Mouse (Mus musculus): ENCODE measurements around the gene Angptl2. TPM values are rescaled to one million over a fixed set of nuclear protein-coding genes. Genes with fewer than 3 reads are reported as not detected.
A peak's percentile ranks its signal among the peaks of the same experiment; 100 is the strongest.

Gene Angptl2
- 24.2 and 25.5 TPM in 2 replicates for polyA plus RNA-seq (2015; fragmentation: Nextera tagmentation; extraction: Ambion mirVana)

DNA sequence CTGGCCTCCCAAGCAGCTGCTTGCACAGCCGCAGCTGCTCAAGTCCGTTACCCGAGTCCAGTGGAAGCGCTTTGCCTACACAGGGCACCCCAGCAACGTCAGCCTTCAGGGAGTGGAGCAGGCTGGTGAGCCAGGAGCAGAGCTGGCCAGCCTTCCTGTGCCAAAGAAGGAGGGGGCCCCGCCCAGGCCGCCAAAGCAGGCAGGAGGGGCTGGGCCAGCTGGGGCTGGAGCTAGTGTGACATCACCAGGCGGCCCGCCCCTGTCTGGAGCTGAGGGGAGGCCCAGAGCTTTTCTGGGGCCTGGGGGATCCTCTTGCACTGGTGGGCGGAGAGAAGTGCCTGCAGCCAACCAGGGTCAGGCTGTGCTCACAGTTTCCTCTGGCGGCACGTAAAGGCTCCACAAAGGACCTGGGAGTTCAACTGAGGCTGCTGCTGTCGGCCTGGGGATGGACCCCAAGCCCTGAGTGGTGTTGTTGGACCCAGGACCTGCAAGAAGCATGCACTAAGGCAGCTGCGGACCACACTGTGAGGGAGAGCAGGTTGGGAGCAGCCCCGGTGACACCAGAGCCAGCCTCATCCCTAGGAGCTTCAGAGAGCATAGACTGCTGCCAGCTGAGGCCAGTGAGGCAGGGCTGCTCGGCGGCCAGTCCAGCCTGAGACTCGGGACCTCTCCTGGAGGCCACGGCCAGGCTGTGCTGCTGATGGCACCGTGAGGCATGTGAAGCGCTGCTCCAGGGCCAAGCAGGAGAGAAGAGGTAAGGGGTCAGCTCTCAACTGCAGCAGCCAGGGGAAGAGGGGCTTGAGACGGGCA lies at the start of gene Angptl2:
Angptl2 (plus strand) TSS at position 370 of the 810 bp plus-strand sequence.
- H3K4me2 ChIP-seq (replicated peaks; ENCODE audit: low read depth), result peak within 1 kb of the TSS; percentile 62
- peak within 1 kb of the TSS; percentile 42 for H3K9ac ChIP-seq (ENCODE audit: low read depth, low read length)
- no peaks in the 10 kb centered on the region; the same call in 1 of the 2 replicates for H3K4me1 ChIP-seq (replicated peaks; ENCODE audit: control insufficient read depth, insufficient read depth, low read length)
- no peaks in the 10 kb centered on the region for H3K9me3 ChIP-seq (ENCODE audit: control insufficient read depth)
- no peaks in the 10 kb centered on the region for H3K36me3 ChIP-seq (ENCODE audit: control insufficient read depth, insufficient read depth)
- peak; percentile 32; the same call in 1 of the 2 replicates for TF ChIP-seq CTCF (IDR thresholded peaks at IDR 0.05; ENCODE audit: low read depth)
- ATAC-seq, result peak; percentile 77
- H3K27ac ChIP-seq (ENCODE audit: low read depth, low read length), result peak within 1 kb of the TSS; percentile 57
- H3K27me3 ChIP-seq (replicated peaks; ENCODE audit: control insufficient read depth, insufficient read depth, low read length), result no peaks in the 10 kb centered on the region
- 8% methylated on average over 22 of the region's 22 CpGs for WGBS
- peak within 1 kb of the TSS; percentile 42 for H3K4me3 ChIP-seq (ENCODE audit: low read depth, low read length)

- WGBS, result 73% methylated on average over 3 of the region's 3 CpGs
Observed at GRCm38 (mm10) chr2:33167060-33167459, 48.8 kb upstream of the Angptl2 start.

GRCm38 (mm10) chr2:33169445-33169844 lies 46.4 kb upstream of the Angptl2 start:
- H3K27ac ChIP-seq (ENCODE audit: low read depth, low read length), result no peak overlapping the region
- H3K9ac ChIP-seq (ENCODE audit: low read depth, low read length), result no peak overlapping the region
- H3K4me1 ChIP-seq (replicated peaks; ENCODE audit: control insufficient read depth, insufficient read depth, low read length), result peaks cover 2% of the 10 kb centered on the region; the same call in 1 of the 2 replicates
- no peak for TF ChIP-seq CTCF (IDR thresholded peaks at IDR 0.05; ENCODE audit: low read depth)
- H3K4me2 ChIP-seq (replicated peaks; ENCODE audit: low read depth), result no peak overlapping the region
- 75% methylated on average over 6 of the region's 6 CpGs for WGBS
- ATAC-seq, result no peak
- no peak overlapping the region for H3K4me3 ChIP-seq (ENCODE audit: low read depth, low read length)
- H3K36me3 ChIP-seq (ENCODE audit: control insufficient read depth, insufficient read depth), result peaks cover 18% of the 10 kb centered on the region; the same call in 1 of the 2 replicates
- no peaks in the 10 kb centered on the region for H3K9me3 ChIP-seq (ENCODE audit: control insufficient read depth)
- no peaks in the 10 kb centered on the region for H3K27me3 ChIP-seq (replicated peaks; ENCODE audit: control insufficient read depth, insufficient read depth, low read length)

More at GRCm38 (mm10) chr2:33167060-33167459, 48.8 kb upstream of the Angptl2 start:
- H3K9ac ChIP-seq (ENCODE audit: low read depth, low read length), result no peak overlapping the region
- no peak for TF ChIP-seq CTCF (IDR thresholded peaks at IDR 0.05; ENCODE audit: low read depth)
- H3K4me3 ChIP-seq (ENCODE audit: low read depth, low read length), result no peak overlapping the region
- H3K4me1 ChIP-seq (replicated peaks; ENCODE audit: control insufficient read depth, insufficient read depth, low read length), result peaks cover 2% of the 10 kb centered on the region; the same call in 1 of the 2 replicates
- H3K27me3 ChIP-seq (replicated peaks; ENCODE audit: control insufficient read depth, insufficient read depth, low read length), result no peaks in the 10 kb centered on the region
- H3K36me3 ChIP-seq (ENCODE audit: control insufficient read depth, insufficient read depth), result peaks cover 10% of the 10 kb centered on the region; the same call in 1 of the 2 replicates
- no peaks in the 10 kb centered on the region for H3K9me3 ChIP-seq (ENCODE audit: control insufficient read depth)
- H3K4me2 ChIP-seq (replicated peaks; ENCODE audit: low read depth), result no peak overlapping the region
- no peak for ATAC-seq
- no peak overlapping the region for H3K27ac ChIP-seq (ENCODE audit: low read depth, low read length)

GRCm38 (mm10) chr2:33170777-33171565 lies 44.9 kb upstream of the Angptl2 start:
- Histone ChIP-seq H3K27me3 (replicated peaks; ENCODE audit: control insufficient read depth, insufficient read depth, low read length) (no peaks in the 10 kb centered on the region), H3K4me1 (replicated peaks; ENCODE audit: control insufficient read depth, insufficient read depth, low read length) (no peaks in the 10 kb centered on the region), H3K4me3 (ENCODE audit: low read depth, low read length) (no peak overlapping the region), H3K36me3 (ENCODE audit: control insufficient read depth, insufficient read depth) (peaks cover 18% of the 10 kb centered on the region; the same call in 1 of the 2 replicates), H3K9ac (ENCODE audit: low read depth, low read length) (no peak overlapping the region), H3K27ac (ENCODE audit: low read depth, low read length) (no peak overlapping the region), H3K9me3 (ENCODE audit: control insufficient read depth) (no peaks in the 10 kb centered on the region), H3K4me2 (replicated peaks; ENCODE audit: low read depth) (no peak overlapping the region)
- no peak for TF ChIP-seq CTCF (IDR thresholded peaks at IDR 0.05; ENCODE audit: low read depth)
- 70% methylated on average over 10 of the region's 10 CpGs for WGBS
- ATAC-seq, result no peak

DNA sequence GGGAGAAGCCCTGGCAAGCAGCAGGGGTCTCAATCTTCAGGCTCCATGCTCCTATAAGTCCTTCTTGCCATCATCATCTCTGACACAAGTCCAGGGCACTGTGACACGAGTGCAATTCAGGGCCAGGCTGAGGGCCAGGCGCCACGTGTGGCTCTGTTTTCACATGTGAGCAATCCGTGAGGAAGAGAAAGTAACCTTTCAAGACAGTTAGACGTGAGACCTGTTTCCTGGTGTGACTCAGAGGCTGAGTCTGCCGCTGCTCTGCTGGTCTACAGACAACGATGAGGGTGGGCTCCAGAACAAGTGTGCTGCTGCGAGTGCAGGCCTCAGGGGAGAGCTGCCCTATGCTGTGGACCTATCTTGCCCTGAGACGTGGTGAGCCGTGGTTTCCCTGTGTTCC lies 42.7 kb upstream of the Angptl2 start:
- peaks cover 10% of the 10 kb centered on the region; the same call in 1 of the 2 replicates for H3K36me3 ChIP-seq (ENCODE audit: control insufficient read depth, insufficient read depth)
- no peaks in the 10 kb centered on the region for H3K9me3 ChIP-seq (ENCODE audit: control insufficient read depth)
- 0 out of 2 replicates have a peak, but pooled peaks cover 4% of the 10 kb centered on the region for H3K4me1 ChIP-seq (replicated peaks; ENCODE audit: control insufficient read depth, insufficient read depth, low read length)
- H3K4me2 ChIP-seq (replicated peaks; ENCODE audit: low read depth), result no peak overlapping the region
- no peak for ATAC-seq
- WGBS, result 53% methylated on average over 10 of the region's 10 CpGs
- no peak overlapping the region for H3K4me3 ChIP-seq (ENCODE audit: low read depth, low read length)
- no peak for TF ChIP-seq CTCF (IDR thresholded peaks at IDR 0.05; ENCODE audit: low read depth)
- H3K9ac ChIP-seq (ENCODE audit: low read depth, low read length), result no peak overlapping the region
- no peak overlapping the region for H3K27ac ChIP-seq (ENCODE audit: low read depth, low read length)
- H3K27me3 ChIP-seq (replicated peaks; ENCODE audit: control insufficient read depth, insufficient read depth, low read length), result no peaks in the 10 kb centered on the region

- no peak overlapping the region for H3K4me3 ChIP-seq (ENCODE audit: low read depth, low read length)
- no peaks in the 10 kb centered on the region for H3K27me3 ChIP-seq (replicated peaks; ENCODE audit: control insufficient read depth, insufficient read depth, low read length)
- TF ChIP-seq CTCF (IDR thresholded peaks at IDR 0.05; ENCODE audit: low read depth), result no peak
- H3K4me2 ChIP-seq (replicated peaks; ENCODE audit: low read depth), result no peak overlapping the region
- ATAC-seq, result no peak
- no peak overlapping the region for H3K27ac ChIP-seq (ENCODE audit: low read depth, low read length)
- 0 out of 2 replicates have a peak, but pooled peaks cover 7% of the 10 kb centered on the region for H3K4me1 ChIP-seq (replicated peaks; ENCODE audit: control insufficient read depth, insufficient read depth, low read length)
- WGBS, result 94% methylated on average over 7 of the region's 7 CpGs
- H3K36me3 ChIP-seq (ENCODE audit: control insufficient read depth, insufficient read depth), result peaks cover 10% of the 10 kb centered on the region; the same call in 1 of the 2 replicates
- H3K9ac ChIP-seq (ENCODE audit: low read depth, low read length), result no peak overlapping the region
- H3K9me3 ChIP-seq (ENCODE audit: control insufficient read depth), result no peaks in the 10 kb centered on the region
Observed at GRCm38 (mm10) chr2:33173686-33174085, 42.2 kb upstream of the Angptl2 start.

Measured in intestine, postnatal 0 days (tissue).